Mouse (Mus musculus): ENCODE measurements around the gene Zbtb38.

Gene Zbtb38

GRCm38 (mm10) chr9:96752603-96753114 is at the start of gene Zbtb38:
Zbtb38 (minus strand) TSS chr9:96752831.
- peak; percentile 62 for DNase-seq (ENCODE audit: low spot score)

GRCm38 (mm10) chr9:96800131-96800825 is 47.6 kb upstream of the Zbtb38 start:
- no peak for DNase-seq (ENCODE audit: low spot score)

GRCm38 (mm10) chr9:96797311-96797710 is 44.7 kb upstream of the Zbtb38 start:
- no peak for DNase-seq (ENCODE audit: low spot score)

- DNase-seq (ENCODE audit: low spot score) = peak; percentile 28
These were observed 42.8 kb upstream of the Zbtb38 start for GRCm38 (mm10) chr9:96795399-96795928.

- DNase-seq (ENCODE audit: low spot score) = no peak
These were observed 42.0 kb upstream of the Zbtb38 start for GRCm38 (mm10) chr9:96794601-96795000.

GRCm38 (mm10) chr9:96792543-96792942 is 39.9 kb upstream of the Zbtb38 start:
- DNase-seq (ENCODE audit: low spot score) = no peak

GRCm38 (mm10) chr9:96790389-96791007 is 37.9 kb upstream of the Zbtb38 start:
- DNase-seq (ENCODE audit: low spot score) = no peak

- no peak for DNase-seq (ENCODE audit: low spot score)
These were observed 37.3 kb upstream of the Zbtb38 start for GRCm38 (mm10) chr9:96789906-96790305.

- DNase-seq (ENCODE audit: low spot score) = no peak
These were observed 35.2 kb upstream of the Zbtb38 start for GRCm38 (mm10) chr9:96787797-96788196.

- DNase-seq (ENCODE audit: low spot score) = no peak
These were observed 33.3 kb upstream of the Zbtb38 start for GRCm38 (mm10) chr9:96785871-96786342.

GRCm38 (mm10) chr9:96785187-96785586 is 32.6 kb upstream of the Zbtb38 start:
- DNase-seq (ENCODE audit: low spot score) = no peak

GRCm38 (mm10) chr9:96783667-96784066 is 31.0 kb upstream of the Zbtb38 start:
- DNase-seq (ENCODE audit: low spot score) = no peak

- DNase-seq (ENCODE audit: low spot score) = no peak
These were observed 30.6 kb upstream of the Zbtb38 start for GRCm38 (mm10) chr9:96783258-96783657.

GRCm38 (mm10) chr9:96782062-96782461 is 29.4 kb upstream of the Zbtb38 start:
- DNase-seq (ENCODE audit: low spot score) = no peak

- DNase-seq (ENCODE audit: low spot score) = no peak
These were observed 20.5 kb upstream of the Zbtb38 start for GRCm38 (mm10) chr9:96773146-96773545.

GRCm38 (mm10) chr9:96770443-96770842 is 17.8 kb upstream of the Zbtb38 start:
- no peak for DNase-seq (ENCODE audit: low spot score)

- no peak for DNase-seq (ENCODE audit: low spot score)
These were observed 17.0 kb upstream of the Zbtb38 start for GRCm38 (mm10) chr9:96769651-96770050.

- DNase-seq (ENCODE audit: low spot score) = no peak
These were observed 15.2 kb upstream of the Zbtb38 start for GRCm38 (mm10) chr9:96767874-96768273.

- DNase-seq (ENCODE audit: low spot score) = no peak
These were observed 13.4 kb upstream of the Zbtb38 start for GRCm38 (mm10) chr9:96766078-96766477.

- DNase-seq (ENCODE audit: low spot score) = no peak
These were observed 12.8 kb upstream of the Zbtb38 start for GRCm38 (mm10) chr9:96765410-96765809.

- no peak for DNase-seq (ENCODE audit: low spot score)
These were observed 11.4 kb upstream of the Zbtb38 start for GRCm38 (mm10) chr9:96763847-96764631.

GRCm38 (mm10) chr9:96763025-96763424 is 10.4 kb upstream of the Zbtb38 start:
- DNase-seq (ENCODE audit: low spot score) = no peak

Data from left cerebral cortex, adult 11 months (tissue).